ENCODE assay signal across 30 mouse cellular contexts in genomic region chr17:28863926-28864325, GRCm38 (mm10). TPM values are rescaled to one million over a fixed set of nuclear protein-coding genes. Genes with fewer than 3 reads are reported as not detected.
"Had no signal": no experiment of that assay in that cellular context is flagged by ENCODE, and none has a peak within 500 bp of the region (broad histone marks: within the 10 kb centered on the region; RNA-seq: fewer than 3 reads in every experiment).

No protein-coding gene starts in this region.

- H3K4me2 ChIP-seq: heart, embryonic 11.5 days; heart, embryonic 13.5 days; heart, embryonic 15.5 days; hindbrain, embryonic 13.5 days; hindbrain, embryonic 15.5 days; kidney, embryonic 15.5 days; limb, embryonic 13.5 days; limb, embryonic 15.5 days; liver, embryonic 12.5 days had no signal

- H3K27ac ChIP-seq: heart, adult 2 months; heart, embryonic 13.5 days; heart, embryonic 15.5 days; hindbrain, embryonic 13.5 days; hindbrain, embryonic 15.5 days; hindbrain, postnatal 0 days; kidney, embryonic 15.5 days; kidney, postnatal 0 days; limb, embryonic 13.5 days; limb, embryonic 15.5 days; liver, embryonic 12.5 days had no signal

- H3K4me1 ChIP-seq: heart, embryonic 13.5 days; heart, embryonic 15.5 days; kidney, embryonic 15.5 days; limb, embryonic 13.5 days; limb, embryonic 15.5 days; liver, embryonic 12.5 days had no signal

- DNase-seq: gastrocnemius, postnatal 14 days; gastrocnemius, postnatal 36 days; heart, adult 11 months; heart, adult 2 months; heart, postnatal 14 days; heart, postnatal 36 days; kidney, adult 18-20 months; kidney, adult 9 months; kidney, postnatal 14 days; kidney, postnatal 36 days; layer of hippocampus, adult 9-11 months; layer of hippocampus, postnatal 36 days; left cerebral cortex, postnatal 4 days had no signal

- H3K27me3 ChIP-seq: heart, embryonic 13.5 days; heart, embryonic 15.5 days; hindbrain, embryonic 13.5 days; hindbrain, embryonic 15.5 days; kidney, embryonic 15.5 days; limb, embryonic 13.5 days; limb, embryonic 15.5 days had no signal

- ATAC-seq: hindbrain, postnatal 0 days; intestine, postnatal 0 days; liver, embryonic 12.5 days had no signal

- H3K9me3 ChIP-seq: heart, embryonic 13.5 days; heart, embryonic 15.5 days; hindbrain, embryonic 13.5 days; hindbrain, embryonic 15.5 days; kidney, embryonic 15.5 days; limb, embryonic 13.5 days; limb, embryonic 15.5 days; liver, embryonic 12.5 days had no signal

- H3K9ac ChIP-seq: heart, embryonic 13.5 days; heart, embryonic 15.5 days; hindbrain, embryonic 13.5 days; hindbrain, embryonic 15.5 days; kidney, embryonic 15.5 days; limb, embryonic 13.5 days; limb, embryonic 15.5 days; liver, embryonic 12.5 days had no signal

- H3K36me3 ChIP-seq: heart, embryonic 13.5 days; heart, embryonic 15.5 days; hindbrain, embryonic 13.5 days; hindbrain, embryonic 15.5 days; kidney, embryonic 15.5 days; limb, embryonic 13.5 days; limb, embryonic 15.5 days; liver, embryonic 12.5 days had no signal

- H3K4me3 ChIP-seq: heart, adult 2 months; heart, embryonic 13.5 days; heart, embryonic 15.5 days; hindbrain, embryonic 13.5 days; hindbrain, embryonic 15.5 days; kidney, embryonic 15.5 days; limb, embryonic 13.5 days; limb, embryonic 15.5 days; liver, embryonic 12.5 days had no signal

RNA-seq across cellular contexts. Expression of gene Pnpla1, which starts 5.7 kb away (rescaled TPM):
- total RNA-seq: gastrocnemius, adult 8-10 months; gastrocnemius, postnatal 36 days; heart, adult 2 months; heart, postnatal 14 days; heart, postnatal 36 days; liver, adult 2 months had no signal
- polyA plus RNA-seq: heart, embryonic 13.5 days; heart, embryonic 15.5 days; hindbrain, embryonic 11.5 days; hindbrain, embryonic 13.5 days; kidney, postnatal 0 days; limb, embryonic 11.5 days; liver, adult 2 months; liver, embryonic 12.5 days had no signal

RNA-seq across cellular contexts. Expression of gene 4930539E08Rik, which starts 51.2 kb away (rescaled TPM):
- total RNA-seq: gastrocnemius, adult 18-20 months; gastrocnemius, adult 8-10 months; gastrocnemius, postnatal 36 days; heart, adult 2 months; heart, postnatal 36 days had no signal
- polyA plus RNA-seq: heart, embryonic 11.5 days; hindbrain, embryonic 11.5 days had no signal
